Mouse (Mus musculus) midbrain, postnatal 0 days (tissue): Measurements from ENCODE around the gene Magel2. TPM values are rescaled to one million over a fixed set of nuclear protein-coding genes. Genes with fewer than 3 reads are reported as not detected.

Experiments
- ATAC-seq: fragments of 200-750 bp; cut with Nextera tagmentation; 2 replicates; pipeline ENCODE4 v1.8.0; 2017; ENCODE audit warnings: moderate number of reproducible peaks, mild to moderate bottlenecking, moderate TSS enrichment, moderate library complexity; ENCODE audit not compliant: low FRiP score
- DNase-seq: peaks from one replicate; pipeline ENCODE4 v3.0.0-alpha.2; 2015; ENCODE audit warnings: low spot score
- H3K27ac ChIP-seq: fragments of 300-500 bp; sonication (generic); 2 replicates; pipeline ENCODE4 v1.5.1; 2014; ENCODE audit warnings: low read depth, mild to moderate bottlenecking, low read length, mixed read lengths
- H3K27me3 ChIP-seq: fragments of 300-500 bp; sonication (generic); 2 replicates; pipeline ENCODE4 v1.6.1; 2014; ENCODE audit warnings: low read length, control low read depth, mixed read lengths; ENCODE audit not compliant: insufficient read depth
- H3K36me3 ChIP-seq: fragments of 300-500 bp; sonication (generic); 2 replicates; pipeline ENCODE4 v1.6.1; 2014; ENCODE audit warnings: low read length, control low read depth, mixed read lengths; ENCODE audit not compliant: insufficient read depth
- H3K4me1 ChIP-seq: fragments of 300-500 bp; sonication (generic); 2 replicates; pipeline ENCODE4 v1.6.1; 2014; ENCODE audit warnings: mild to moderate bottlenecking, control low read depth, antibody characterized with exemption, low read length, mixed read lengths; ENCODE audit not compliant: insufficient read depth
- H3K4me2 ChIP-seq: fragments of 300-500 bp; sonication (generic); 2 replicates; pipeline ENCODE4 v1.6.1; 2014; ENCODE audit warnings: low read depth, mild to moderate bottlenecking, low read length, mixed read lengths; ENCODE audit not compliant: poor library complexity, severe bottlenecking
- H3K4me3 ChIP-seq: fragments of 300-500 bp; sonication (generic); 2 replicates; pipeline ENCODE4 v1.5.1; 2014; ENCODE audit warnings: low read depth, mild to moderate bottlenecking, low read length, moderate library complexity
- H3K9ac ChIP-seq: fragments of 300-500 bp; sonication (generic); replicated peaks from 2 replicates; pipeline ENCODE4 v1.6.1; 2014; ENCODE audit warnings: mild to moderate bottlenecking, low read length, moderate library complexity, mixed read lengths; ENCODE audit not compliant: poor library complexity, severe bottlenecking
- H3K9me3 ChIP-seq: fragments of 300-500 bp; sonication (generic); 2 replicates; pipeline ENCODE4 v1.6.1; 2016; ENCODE audit warnings: low read length, control low read depth
- CTCF ChIP-seq: IDR thresholded peaks from 2 replicates; pipeline ENCODE4 v1.5.1; 2016; ENCODE audit warnings: antibody characterized with exemption, mild to moderate bottlenecking
- WGBS: fragments of 180-500 bp; shearing (Covaris S2); extraction: QIAGEN DNeasy Blood & Tissue Kit; methylation state at CpG from one replicate; pipeline ENCODE4 v1.1.7; 2014; 5-methylcytosine and 5-hydroxymethylcytosine counted together
- polyA plus RNA-seq: library from polyadenylated mRNA; unstranded; fragments of >200 nt; fragmentation: Nextera tagmentation; extraction: Ambion mirVana; gene quantifications from 2 replicates; pipeline ENCODE4 v1.2.1, GENCODE M21; 2015
- total RNA-seq: library from RNA; depleted of rRNA; stranded (reverse); fragments of >200 nt; gene quantifications from 2 replicates; pipeline ENCODE4 v1.2.3, GENCODE M21; 2014

Magel2 gene
- total and polyA plus RNA-seq, 2 experiments from 2014 or later = 22.1 to 25.4 TPM

DNA sequence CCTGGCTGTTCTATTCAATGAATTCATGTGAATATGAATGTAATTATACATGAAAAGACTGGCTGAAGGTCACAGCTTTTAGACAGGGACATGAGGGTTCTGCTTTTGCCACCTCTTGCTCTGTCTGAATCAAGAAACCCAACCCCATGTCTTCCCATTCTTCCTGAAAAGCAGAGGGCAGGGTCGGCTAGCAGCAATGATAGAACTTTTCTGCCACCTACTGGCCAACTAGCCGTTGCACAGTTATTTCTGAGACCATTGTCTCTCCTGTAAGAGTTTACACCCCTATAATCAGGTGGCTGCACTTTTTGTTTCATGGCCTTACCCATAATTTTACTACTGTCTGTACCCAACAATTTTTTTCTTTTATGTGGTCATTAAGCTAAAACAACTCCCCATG, 5.6 kb downstream of the Magel2 start:
- 7% methylated on average over 2 of the region's 2 CpGs for WGBS
- H3K9me3 ChIP-seq = 0 out of 2 replicates have a peak, but pooled peaks cover 5% of the 10 kb centered on the region
- peak; percentile 59; the same call in 1 of the 2 replicates for ATAC-seq

DNA sequence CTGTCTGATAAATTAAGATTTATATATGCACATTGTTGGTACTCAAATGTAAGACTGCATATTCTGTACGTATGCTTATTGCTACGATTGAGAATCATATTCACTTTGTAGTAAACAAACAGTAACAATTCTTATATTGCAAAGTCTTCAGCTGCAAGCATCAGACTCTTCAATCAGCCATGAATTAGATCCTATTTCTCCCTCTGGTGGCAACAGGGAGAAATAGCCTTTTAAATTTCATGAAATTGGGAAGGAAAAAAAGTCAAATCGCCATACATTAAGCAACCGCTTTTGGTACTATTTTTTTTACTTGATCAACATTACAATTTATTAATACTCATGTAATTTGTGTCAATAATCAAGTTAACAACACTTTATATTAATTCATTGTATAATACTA, 11.5 kb downstream of the Magel2 start:
- Histone ChIP-seq H3K9ac (no peak overlapping the region), H3K27me3 (no peaks in the 10 kb centered on the region), H3K9me3 (no peaks in the 10 kb centered on the region), H3K36me3 (no peaks in the 10 kb centered on the region), H3K27ac (no peak overlapping the region), H3K4me1 (no peaks in the 10 kb centered on the region), H3K4me3 (no peak overlapping the region), H3K4me2 (no peak overlapping the region)
- peak; percentile 22 for DNase-seq
- no peak for ATAC-seq
- 41% methylated on average over 4 of the region's 4 CpGs for WGBS
- TF ChIP-seq CTCF = peak; percentile 72

More for the DNA sequence above, 5.6 kb downstream of the Magel2 start:
- H3K9ac ChIP-seq = no peak overlapping the region
- H3K4me1 ChIP-seq = no peaks in the 10 kb centered on the region
- DNase-seq = peak; percentile 76
- no peak overlapping the region for H3K4me2 ChIP-seq
- no peaks in the 10 kb centered on the region for H3K36me3 ChIP-seq
- TF ChIP-seq CTCF = peak; percentile 82
- H3K27me3 ChIP-seq = no peaks in the 10 kb centered on the region
- H3K27ac ChIP-seq = no peak overlapping the region
- H3K4me3 ChIP-seq = no peak overlapping the region

- no peaks in the 10 kb centered on the region for H3K36me3 ChIP-seq
- ATAC-seq = no peak
- 50% methylated on average over 1 of the region's 1 CpGs for WGBS
- H3K27ac ChIP-seq = no peak overlapping the region
- H3K4me2 ChIP-seq = no peak overlapping the region
- no peak for DNase-seq
- no peak overlapping the region for H3K9ac ChIP-seq
- no peak for TF ChIP-seq CTCF
- H3K9me3 ChIP-seq = no peaks in the 10 kb centered on the region
- no peaks in the 10 kb centered on the region for H3K27me3 ChIP-seq
- no peak overlapping the region for H3K4me3 ChIP-seq
- H3K4me1 ChIP-seq = no peaks in the 10 kb centered on the region
Measured at GRCm38 (mm10) chr7:62392202-62392601, 15.4 kb downstream of the Magel2 start.

- Histone ChIP-seq H3K4me3 (peak overlapping the region; percentile 30), H3K36me3 (no peaks in the 10 kb centered on the region), H3K4me2 (peak overlapping the region; percentile 42), H3K4me1 (no peaks in the 10 kb centered on the region), H3K9ac (peak overlapping the region; percentile 42; the same call in 1 of the 2 replicates), H3K9me3 (0 out of 2 replicates have a peak, but pooled peaks cover 4% of the 10 kb centered on the region), H3K27ac (no peak overlapping the region), H3K27me3 (no peaks in the 10 kb centered on the region)
- TF ChIP-seq CTCF = no peak
- peak; percentile 69 for ATAC-seq
- 43% methylated on average over 19 of the region's 19 CpGs for WGBS
- DNase-seq = peak; percentile 32
Measured at GRCm38 (mm10) chr7:62406573-62407050, 29.8 kb downstream of the Magel2 start.

- H3K27me3 ChIP-seq = no peaks in the 10 kb centered on the region
- no peak overlapping the region for H3K4me2 ChIP-seq
- H3K9ac ChIP-seq = no peak overlapping the region
- H3K4me1 ChIP-seq = no peaks in the 10 kb centered on the region
- H3K9me3 ChIP-seq = 0 out of 2 replicates have a peak, but pooled peaks cover 4% of the 10 kb centered on the region
- 41% methylated on average over 3 of the region's 3 CpGs for WGBS
- TF ChIP-seq CTCF = no peak
- ATAC-seq (no peak), DNase-seq (no peak)
- H3K36me3 ChIP-seq = no peaks in the 10 kb centered on the region
- H3K4me3 ChIP-seq = no peak overlapping the region
- no peak overlapping the region for H3K27ac ChIP-seq
Measured at GRCm38 (mm10) chr7:62407803-62408202, 31.0 kb downstream of the Magel2 start.

DNA sequence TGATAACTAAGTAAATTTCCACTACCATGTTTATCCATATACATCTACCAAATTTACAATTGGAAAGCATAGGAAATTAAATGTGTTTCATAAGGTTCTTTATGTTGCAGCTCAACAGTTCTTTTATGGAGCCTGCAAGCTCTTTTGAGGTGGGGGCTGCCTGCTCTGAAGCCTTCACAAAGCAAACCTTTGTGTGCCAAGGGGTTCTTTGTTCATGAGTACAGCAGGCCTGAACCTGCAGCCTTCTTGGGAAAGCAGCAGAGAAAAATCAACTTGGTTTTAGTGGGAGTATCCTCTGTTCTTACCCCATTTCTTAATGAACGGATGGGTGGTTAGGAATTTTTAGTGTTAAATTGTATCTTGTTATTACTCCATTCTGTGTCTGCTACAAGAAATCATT, 38.4 kb downstream of the Magel2 start:
- no peak for TF ChIP-seq CTCF
- peaks cover 2% of the 10 kb centered on the region; the same call in 1 of the 2 replicates for H3K9me3 ChIP-seq
- H3K36me3 ChIP-seq = no peaks in the 10 kb centered on the region
- no peaks in the 10 kb centered on the region for H3K27me3 ChIP-seq
- WGBS = 38% methylated on average over 1 of the region's 1 CpGs
- H3K4me1 ChIP-seq = no peaks in the 10 kb centered on the region
- H3K27ac ChIP-seq = no peak overlapping the region
- DNase-seq (peak; percentile 5), ATAC-seq (no peak)
- H3K4me3 ChIP-seq = no peak overlapping the region
- H3K4me2 ChIP-seq = no peak overlapping the region
- no peak overlapping the region for H3K9ac ChIP-seq
